Mouse (Mus musculus) midbrain, postnatal 0 days (tissue): ENCODE data around the gene Plekho1. TPM values are rescaled to one million over a fixed set of nuclear protein-coding genes. Genes with fewer than 3 reads are reported as not detected.

Source experiments
- ATAC-seq: fragments of 200-750 bp; cut with Nextera tagmentation; 2 replicates; pipeline ENCODE4 v1.8.0; 2017; ENCODE audit warnings: moderate number of reproducible peaks, mild to moderate bottlenecking, moderate TSS enrichment, moderate library complexity; ENCODE audit not compliant: low FRiP score
- DNase-seq: peaks from one replicate; pipeline ENCODE4 v3.0.0-alpha.2; 2015; ENCODE audit warnings: low spot score
- H3K27ac ChIP-seq: fragments of 300-500 bp; sonication (generic); 2 replicates; pipeline ENCODE4 v1.5.1; 2014; ENCODE audit warnings: low read depth, mild to moderate bottlenecking, low read length, mixed read lengths
- H3K27me3 ChIP-seq: fragments of 300-500 bp; sonication (generic); 2 replicates; pipeline ENCODE4 v1.6.1; 2014; ENCODE audit warnings: low read length, control low read depth, mixed read lengths; ENCODE audit not compliant: insufficient read depth
- H3K36me3 ChIP-seq: fragments of 300-500 bp; sonication (generic); 2 replicates; pipeline ENCODE4 v1.6.1; 2014; ENCODE audit warnings: low read length, control low read depth, mixed read lengths; ENCODE audit not compliant: insufficient read depth
- H3K4me1 ChIP-seq: fragments of 300-500 bp; sonication (generic); 2 replicates; pipeline ENCODE4 v1.6.1; 2014; ENCODE audit warnings: mild to moderate bottlenecking, control low read depth, antibody characterized with exemption, low read length, mixed read lengths; ENCODE audit not compliant: insufficient read depth
- H3K4me2 ChIP-seq: fragments of 300-500 bp; sonication (generic); 2 replicates; pipeline ENCODE4 v1.6.1; 2014; ENCODE audit warnings: low read depth, mild to moderate bottlenecking, low read length, mixed read lengths; ENCODE audit not compliant: poor library complexity, severe bottlenecking
- H3K4me3 ChIP-seq: fragments of 300-500 bp; sonication (generic); 2 replicates; pipeline ENCODE4 v1.5.1; 2014; ENCODE audit warnings: low read depth, mild to moderate bottlenecking, low read length, moderate library complexity
- H3K9ac ChIP-seq: fragments of 300-500 bp; sonication (generic); replicated peaks from 2 replicates; pipeline ENCODE4 v1.6.1; 2014; ENCODE audit warnings: mild to moderate bottlenecking, low read length, moderate library complexity, mixed read lengths; ENCODE audit not compliant: poor library complexity, severe bottlenecking
- H3K9me3 ChIP-seq: fragments of 300-500 bp; sonication (generic); 2 replicates; pipeline ENCODE4 v1.6.1; 2016; ENCODE audit warnings: low read length, control low read depth
- CTCF ChIP-seq: IDR thresholded peaks from 2 replicates; pipeline ENCODE4 v1.5.1; 2016; ENCODE audit warnings: antibody characterized with exemption, mild to moderate bottlenecking
- WGBS: fragments of 180-500 bp; shearing (Covaris S2); extraction: QIAGEN DNeasy Blood & Tissue Kit; methylation state at CpG from one replicate; pipeline ENCODE4 v1.1.7; 2014; 5-methylcytosine and 5-hydroxymethylcytosine counted together
- polyA plus RNA-seq: library from polyadenylated mRNA; unstranded; fragments of >200 nt; fragmentation: Nextera tagmentation; extraction: Ambion mirVana; gene quantifications from 2 replicates; pipeline ENCODE4 v1.2.1, GENCODE M21; 2015
- total RNA-seq: library from RNA; depleted of rRNA; stranded (reverse); fragments of >200 nt; gene quantifications from 2 replicates; pipeline ENCODE4 v1.2.3, GENCODE M21; 2014; rRNA removed

Plekho1 gene
- total and polyA plus RNA-seq, 2 experiments from 2014 or later = 41.2 to 62.7 TPM

DNA sequence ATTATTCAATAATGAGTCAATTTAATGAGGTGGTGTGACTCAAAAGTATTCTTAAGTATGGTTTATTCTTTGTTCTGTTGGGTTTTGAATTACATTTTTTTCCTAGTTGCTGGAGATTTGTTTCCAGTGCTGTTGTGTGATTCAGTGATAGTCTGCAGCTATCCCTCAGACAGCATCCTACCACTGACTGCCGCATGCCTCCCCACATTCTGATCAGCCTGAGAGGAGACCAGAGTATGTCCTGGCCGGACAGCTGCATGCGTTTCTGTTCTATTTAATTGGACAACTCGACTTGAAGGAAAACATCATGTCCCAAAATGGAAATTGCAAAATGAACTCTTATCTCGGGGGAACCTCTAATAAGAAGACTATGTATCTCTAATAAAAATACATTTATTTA lies 47.5 kb downstream of the Plekho1 start:
- WGBS = 89% methylated on average over 5 of the region's 5 CpGs
- ATAC-seq (no peak), DNase-seq (no peak)
- TF ChIP-seq CTCF = no peak
- Histone ChIP-seq H3K9ac (no peak overlapping the region), H3K36me3 (peaks cover 5% of the 10 kb centered on the region; the same call in 1 of the 2 replicates), H3K27ac (no peak overlapping the region), H3K4me3 (no peak overlapping the region), H3K4me2 (no peak overlapping the region), H3K9me3 (no peaks in the 10 kb centered on the region), H3K4me1 (no peaks in the 10 kb centered on the region), H3K27me3 (no peaks in the 10 kb centered on the region)

DNA sequence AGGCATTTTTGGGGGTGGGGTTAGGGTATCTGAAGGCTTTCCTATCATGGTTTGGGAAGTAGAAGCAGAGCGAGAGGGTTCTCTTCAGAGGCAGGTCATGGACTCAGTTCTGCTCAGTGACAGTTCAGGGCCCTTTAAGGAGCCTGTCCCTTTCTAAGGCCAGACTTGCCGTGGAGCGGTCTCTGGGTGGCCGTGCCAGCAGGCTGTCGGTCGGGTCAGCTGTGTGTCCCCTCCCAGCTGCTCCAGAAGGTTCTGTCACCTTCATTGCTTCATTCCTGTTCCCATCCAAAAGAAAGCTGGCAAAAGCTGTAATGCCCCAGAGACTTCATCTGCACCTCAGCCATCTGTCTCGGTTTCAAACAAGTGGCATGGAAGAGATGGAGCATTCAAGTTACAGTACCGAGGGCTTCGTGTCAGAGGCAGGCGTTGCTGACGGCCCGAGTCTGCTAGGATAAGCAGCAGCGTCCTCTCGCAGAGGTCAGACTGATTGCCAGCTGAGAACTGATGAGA lies 50.0 kb downstream of the Plekho1 start:
- H3K27me3 ChIP-seq = no peaks in the 10 kb centered on the region
- ATAC-seq (no peak), DNase-seq (peak; percentile 22)
- peaks cover 11% of the 10 kb centered on the region; the same call in 1 of the 2 replicates for H3K36me3 ChIP-seq
- no peak overlapping the region for H3K4me2 ChIP-seq
- H3K4me3 ChIP-seq = no peak overlapping the region
- WGBS = 79% methylated on average over 14 of the region's 14 CpGs
- no peaks in the 10 kb centered on the region for H3K9me3 ChIP-seq
- H3K9ac ChIP-seq = 0 out of 2 replicates have a peak overlapping the region, but pooled peaks have one; percentile 8
- TF ChIP-seq CTCF = no peak
- no peaks in the 10 kb centered on the region for H3K4me1 ChIP-seq
- no peak overlapping the region for H3K27ac ChIP-seq

DNA sequence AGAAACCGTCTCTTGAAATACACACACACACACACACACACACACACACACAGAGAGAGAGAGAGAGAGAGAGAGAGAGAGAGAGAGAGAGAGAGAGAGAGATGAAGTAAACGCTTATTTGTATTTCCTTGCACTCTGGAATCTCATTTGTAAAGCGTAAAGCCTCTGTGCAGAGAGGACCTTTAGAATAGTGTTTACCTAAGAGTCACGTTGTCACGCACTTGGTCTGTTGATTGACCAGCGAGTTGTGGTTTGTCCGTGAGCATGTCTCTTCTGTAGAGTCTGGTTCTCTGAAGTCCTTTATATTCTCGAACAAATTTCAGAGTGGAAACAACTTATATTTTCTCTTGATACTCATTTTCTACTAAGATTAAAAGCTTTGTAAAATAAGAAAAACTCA lies 51.1 kb downstream of the Plekho1 start:
- H3K9ac ChIP-seq = no peak overlapping the region
- no peak overlapping the region for H3K27ac ChIP-seq
- no peak for ATAC-seq
- H3K27me3 ChIP-seq = no peaks in the 10 kb centered on the region
- no peak for DNase-seq
- TF ChIP-seq CTCF = no peak
- no peaks in the 10 kb centered on the region for H3K9me3 ChIP-seq
- WGBS = 91% methylated on average over 8 of the region's 8 CpGs
- H3K4me2 ChIP-seq = no peak overlapping the region
- peaks cover 11% of the 10 kb centered on the region; the same call in 1 of the 2 replicates for H3K36me3 ChIP-seq
- H3K4me3 ChIP-seq = no peak overlapping the region
- no peaks in the 10 kb centered on the region for H3K4me1 ChIP-seq

GRCm38 (mm10) chr3:95943226-95943625 lies 52.6 kb downstream of the Plekho1 start:
- no peaks in the 10 kb centered on the region for H3K27me3 ChIP-seq
- H3K4me1 ChIP-seq = no peaks in the 10 kb centered on the region
- H3K27ac ChIP-seq = no peak overlapping the region
- no peak overlapping the region for H3K4me3 ChIP-seq
- DNase-seq (no peak), ATAC-seq (no peak)
- 89% methylated on average over 7 of the region's 7 CpGs for WGBS
- no peak overlapping the region for H3K9ac ChIP-seq
- H3K36me3 ChIP-seq = peaks cover 14% of the 10 kb centered on the region; the same call in 1 of the 2 replicates
- TF ChIP-seq CTCF = no peak
- no peaks in the 10 kb centered on the region for H3K9me3 ChIP-seq
- no peak overlapping the region for H3K4me2 ChIP-seq

DNA sequence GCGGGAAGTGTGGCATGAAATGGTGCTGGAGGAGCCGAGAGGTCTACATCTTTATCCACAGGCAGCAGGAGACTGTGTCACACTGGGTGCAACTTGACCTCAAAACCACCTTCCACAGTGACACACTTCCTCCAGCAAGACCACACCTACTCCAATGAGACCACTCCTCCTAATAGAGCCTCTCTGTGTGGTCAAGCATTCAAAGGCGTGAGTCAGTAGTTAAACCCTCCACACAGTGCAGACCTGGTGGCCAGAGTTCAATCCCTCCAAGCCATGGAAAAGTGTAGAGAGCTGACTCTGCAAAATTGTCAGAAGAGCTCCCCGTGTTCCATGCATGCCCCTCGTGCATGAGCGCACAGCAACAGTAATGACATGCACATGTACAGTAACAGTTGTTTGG lies 53.1 kb downstream of the Plekho1 start:
- no peak for TF ChIP-seq CTCF
- no peaks in the 10 kb centered on the region for H3K4me1 ChIP-seq
- ATAC-seq (no peak), DNase-seq (no peak)
- H3K27me3 ChIP-seq = no peaks in the 10 kb centered on the region
- H3K27ac ChIP-seq = no peak overlapping the region
- H3K4me2 ChIP-seq = no peak overlapping the region
- no peak overlapping the region for H3K4me3 ChIP-seq
- no peak overlapping the region for H3K9ac ChIP-seq
- peaks cover 16% of the 10 kb centered on the region; the same call in 1 of the 2 replicates for H3K36me3 ChIP-seq
- no peaks in the 10 kb centered on the region for H3K9me3 ChIP-seq
- 84% methylated on average over 6 of the region's 6 CpGs for WGBS

GRCm38 (mm10) chr3:95938835-95939234 lies 57.0 kb downstream of the Plekho1 start:
- Histone ChIP-seq H3K4me1 (no peaks in the 10 kb centered on the region), H3K9ac (no peak overlapping the region), H3K9me3 (no peaks in the 10 kb centered on the region), H3K27me3 (no peaks in the 10 kb centered on the region), H3K4me2 (no peak overlapping the region), H3K36me3 (peaks cover 21% of the 10 kb centered on the region), H3K4me3 (no peak overlapping the region), H3K27ac (no peak overlapping the region)
- WGBS = 94% methylated on average over 15 of the region's 15 CpGs
- TF ChIP-seq CTCF = peak; percentile 46
- no peak for ATAC-seq
- DNase-seq = no peak

Other genes starting within 250 kb of the Plekho1 start
- 34.7 and 39.8 TPM in 2 replicates for gene Tars2, start 235.8 kb downstream of the Plekho1 start, total RNA-seq
- 40.8 and 45.0 TPM in 2 replicates for gene Tars2, start 235.8 kb downstream of the Plekho1 start, polyA plus RNA-seq
- gene Rprd2, start 177.1 kb downstream of the Plekho1 start, total RNA-seq = 28.8 and 30.6 TPM in 2 replicates
- 20.1 and 23.6 TPM in 2 replicates for gene Rprd2, start 177.1 kb downstream of the Plekho1 start, polyA plus RNA-seq
- 9.3 and 11.0 TPM in 2 replicates for gene Prpf3, start 140.1 kb downstream of the Plekho1 start, total RNA-seq
- gene Prpf3, start 140.1 kb downstream of the Plekho1 start, polyA plus RNA-seq = 24.0 and 26.9 TPM in 2 replicates
- 82.9 and 88.3 TPM in 2 replicates for gene Mrps21, start 124.5 kb downstream of the Plekho1 start, total RNA-seq
- gene Mrps21, start 124.5 kb downstream of the Plekho1 start, polyA plus RNA-seq = 241 TPM in 2 replicates
- 4.2 and 5.2 TPM in 2 replicates for gene Ciart, start 113.8 kb downstream of the Plekho1 start, total RNA-seq
- 9.3 and 12.6 TPM in 2 replicates for gene Ciart, start 113.8 kb downstream of the Plekho1 start, polyA plus RNA-seq
- 6.5 and 27.7 TPM in 2 replicates for gene BC028528, start 104.0 kb downstream of the Plekho1 start, total RNA-seq
- 14.6 and 18.8 TPM in 2 replicates for gene BC028528, start 104.0 kb downstream of the Plekho1 start, polyA plus RNA-seq
- gene Aph1a, start 102.0 kb downstream of the Plekho1 start, total RNA-seq = 67.5 and 71.6 TPM in 2 replicates
- gene Aph1a, start 102.0 kb downstream of the Plekho1 start, polyA plus RNA-seq = 39.0 and 45.2 TPM in 2 replicates
- gene Car14, start 91.3 kb downstream of the Plekho1 start, total RNA-seq = 5.1 and 8.0 TPM in 2 replicates
- gene Car14, start 91.3 kb downstream of the Plekho1 start, polyA plus RNA-seq = 6.8 and 7.5 TPM in 2 replicates
- gene Anp32e, start 66.8 kb downstream of the Plekho1 start, total RNA-seq = 24.7 and 27.5 TPM in 2 replicates
- gene Anp32e, start 66.8 kb downstream of the Plekho1 start, polyA plus RNA-seq = 70.9 and 86.9 TPM in 2 replicates
- 29.5 and 35.3 TPM in 2 replicates for gene Vps45, start 62.5 kb upstream of the Plekho1 start, total RNA-seq
- gene Vps45, start 62.5 kb upstream of the Plekho1 start, polyA plus RNA-seq = 60.6 and 61.1 TPM in 2 replicates
- gene Otud7b, start 108.5 kb upstream of the Plekho1 start, total RNA-seq = 14.3 and 16.3 TPM in 2 replicates
- 5.7 and 7.5 TPM in 2 replicates for gene Otud7b, start 108.5 kb upstream of the Plekho1 start, polyA plus RNA-seq
- 15.5 and 22.3 TPM in 2 replicates for gene Mtmr11, start 166.0 kb upstream of the Plekho1 start, total RNA-seq
- gene Mtmr11, start 166.0 kb upstream of the Plekho1 start, polyA plus RNA-seq = 8.4 and 9.4 TPM in 2 replicates
- 70.3 and 79.1 TPM in 2 replicates for gene Sf3b4, start 176.3 kb upstream of the Plekho1 start, total RNA-seq
- 156 and 158 TPM in 2 replicates for gene Sf3b4, start 176.3 kb upstream of the Plekho1 start, polyA plus RNA-seq
- 157 and 160 TPM in 2 replicates for gene Sv2a, start 185.2 kb upstream of the Plekho1 start, total RNA-seq
- gene Sv2a, start 185.2 kb upstream of the Plekho1 start, polyA plus RNA-seq = 167 and 176 TPM in 2 replicates
- gene Bola1, start 223.7 kb upstream of the Plekho1 start, total RNA-seq = 29.5 and 36.8 TPM in 2 replicates
- gene Bola1, start 223.7 kb upstream of the Plekho1 start, polyA plus RNA-seq = 54.6 and 58.1 TPM in 2 replicates
- gene Hist2h2ab, start 223.9 kb upstream of the Plekho1 start, total RNA-seq = 134 and 144 TPM in 2 replicates
- gene Hist2h2ab, start 223.9 kb upstream of the Plekho1 start, polyA plus RNA-seq = 1.1 TPM in 1 of 2 replicates, not detected in the other
- 271 and 554 TPM in 2 replicates for gene Hist2h2ac, start 224.9 kb upstream of the Plekho1 start, total RNA-seq
- 1.7 and 1.9 TPM in 2 replicates for gene Hist2h2ac, start 224.9 kb upstream of the Plekho1 start, polyA plus RNA-seq
- gene Hist2h2be, start 225.1 kb upstream of the Plekho1 start, total RNA-seq = 8.7 and 12.7 TPM in 2 replicates
- gene Hist2h2be, start 225.1 kb upstream of the Plekho1 start, polyA plus RNA-seq = 2.8 and 2.9 TPM in 2 replicates
- gene Hist2h3c2, start 243.1 kb upstream of the Plekho1 start, total RNA-seq = 67.5 and 182 TPM in 2 replicates
- gene Hist2h3c2, start 243.1 kb upstream of the Plekho1 start, polyA plus RNA-seq = 0.56 and 0.68 TPM in 2 replicates
- 914 and 1,403 TPM in 2 replicates for gene Hist2h2aa2, start 244.3 kb upstream of the Plekho1 start, total RNA-seq
- 41.9 and 45.6 TPM in 2 replicates for gene Hist2h2aa2, start 244.3 kb upstream of the Plekho1 start, polyA plus RNA-seq
- gene Hist2h2aa1, start 249.5 kb upstream of the Plekho1 start, total RNA-seq = 786 and 1,113 TPM in 2 replicates
- gene Hist2h2aa1, start 249.5 kb upstream of the Plekho1 start, polyA plus RNA-seq = 18.8 and 19.5 TPM in 2 replicates